Mouse (Mus musculus) embryonic facial prominence, embryonic 10.5 days (tissue): ENCODE results near the gene Sohlh2. TPM values are rescaled to one million over a fixed set of nuclear protein-coding genes. Genes with fewer than 3 reads are reported as not detected.

Experiments
- DNase-seq: peaks from one replicate; pipeline ENCODE4 v3.0.0-alpha.2; 2017; ENCODE audit warnings: low spot score
- H3K27ac ChIP-seq: fragments of 300-500 bp; sonication (generic); replicated peaks from 2 replicates; pipeline ENCODE4 v1.5.1; 2016; ENCODE audit warnings: mild to moderate bottlenecking
- H3K27me3 ChIP-seq: fragments of 300-500 bp; sonication (generic); replicated peaks from 2 replicates; pipeline ENCODE4 v1.6.1; 2016; ENCODE audit warnings: low read depth, mild to moderate bottlenecking; ENCODE audit not compliant: poor library complexity, severe bottlenecking
- H3K36me3 ChIP-seq: fragments of 300-500 bp; sonication (generic); replicated peaks from 2 replicates; pipeline ENCODE4 v1.6.1; 2016; ENCODE audit warnings: mild to moderate bottlenecking, moderate library complexity
- H3K4me1 ChIP-seq: fragments of 300-500 bp; sonication (generic); 2 replicates; pipeline ENCODE4 v1.6.1; 2016
- H3K4me3 ChIP-seq: fragments of 300-500 bp; sonication (generic); 2 replicates; pipeline ENCODE4 v1.5.1; 2016; ENCODE audit warnings: mild to moderate bottlenecking, moderate library complexity
- H3K9me3 ChIP-seq: fragments of 300-500 bp; sonication (generic); 2 replicates; pipeline ENCODE4 v1.6.1; 2016; ENCODE audit warnings: mild to moderate bottlenecking
- WGBS: fragments of 180-500 bp; shearing (Covaris S2); methylation state at CpG from one replicate; pipeline ENCODE4 v1.1.7; 2016; 5-methylcytosine and 5-hydroxymethylcytosine counted together
- microRNA-seq: library from miRNA; unstranded; fragments of <30 nt; microRNA quantifications from one replicate; pipeline ENCODE4, GENCODE M21; 2017
- polyA plus RNA-seq: library from polyadenylated mRNA; unstranded; fragments of >200 nt; fragmentation: Nextera tagmentation; extraction: Ambion mirVana; gene quantifications from 2 replicates; pipeline ENCODE4 v1.2.1, GENCODE M21; 2016

Sohlh2 gene
- polyA plus RNA-seq, 1 experiment from 2014 or later, result not detected

- no peaks in the 10 kb centered on the region for H3K27me3 ChIP-seq
- WGBS, result 84% methylated on average over 2 of the region's 2 CpGs
- H3K4me1 ChIP-seq, result no peaks in the 10 kb centered on the region
- peaks cover 12% of the 10 kb centered on the region for H3K36me3 ChIP-seq
- H3K9me3 ChIP-seq, result no peaks in the 10 kb centered on the region
- H3K27ac ChIP-seq, result no peak overlapping the region
- no peak for DNase-seq
- no peak overlapping the region for H3K4me3 ChIP-seq
These were observed 68.8 kb downstream of the Sohlh2 start for GRCm38 (mm10) chr3:55250631-55251030.

Small RNA genes lying within 50 kb of the gene (microRNA-seq; reads per million reads assigned to microRNA genes)
- not detected for gene Gm22029

Other genes starting within 250 kb of the Sohlh2 start
- gene Ccna1, start 126.5 kb upstream of the Sohlh2 start, polyA plus RNA-seq, result 1.4 and 1.9 TPM in 2 replicates
- 72.1 and 75.9 TPM in 2 replicates for gene Spg20, start 69.9 kb upstream of the Sohlh2 start, polyA plus RNA-seq
- gene Ccdc169, start 44.7 kb upstream of the Sohlh2 start, polyA plus RNA-seq, result not detected in 2 replicates
- gene Dclk1, start 60.3 kb downstream of the Sohlh2 start, polyA plus RNA-seq, result 36.6 and 44.8 TPM in 2 replicates